Mouse (Mus musculus) adrenal gland, postnatal 25 days (tissue): ENCODE data around the gene Raver1. TPM values are rescaled to one million over a fixed set of nuclear protein-coding genes. Genes with fewer than 3 reads are reported as not detected.
"Not testable (repeated sequence)": the region's sequence is repeated elsewhere in the genome, so short reads cannot be mapped to it uniquely, and the experiment has no call there.

Source experiments
- DNase-seq: peaks from one replicate; pipeline ENCODE4 v3.0.0; 2021; ENCODE audit warnings: mixed read lengths
- total RNA-seq: library from RNA; stranded (reverse); gene quantifications from 2 replicates; pipeline ENCODE4 v1.2.3, GENCODE M21; 2021

Raver1 gene
- total RNA-seq, 1 experiment from 2014 or later: 60.0 TPM

GRCm38 (mm10) chr9:21105760-21106564, 14.2 kb upstream of the Raver1 start:
- no peak for DNase-seq

- DNase-seq: no peak
Observed at GRCm38 (mm10) chr9:21104814-21105213, 13.0 kb upstream of the Raver1 start.

- no peak for DNase-seq
Observed at GRCm38 (mm10) chr9:21102076-21102475, 10.3 kb upstream of the Raver1 start.

GRCm38 (mm10) chr9:21100447-21101161, 8.8 kb upstream of the Raver1 start:
- no peak for DNase-seq

GRCm38 (mm10) chr9:21097793-21098192, 6.0 kb upstream of the Raver1 start:
- DNase-seq: no peak

GRCm38 (mm10) chr9:21095958-21096357, 4.2 kb upstream of the Raver1 start:
- no peak for DNase-seq

- DNase-seq: no peak
Observed at GRCm38 (mm10) chr9:21093423-21093822, 1.6 kb upstream of the Raver1 start.

GRCm38 (mm10) chr9:21090972-21091706, 669 bp downstream of the Raver1 start:
- no peak for DNase-seq

GRCm38 (mm10) chr9:21090537-21090936, 1.3 kb downstream of the Raver1 start:
- no peak for DNase-seq

- DNase-seq: no peak
Observed at GRCm38 (mm10) chr9:21083324-21083723, 8.5 kb downstream of the Raver1 start.

- DNase-seq: no peak
Observed at GRCm38 (mm10) chr9:21081127-21081526, 10.7 kb downstream of the Raver1 start.

- no peak for DNase-seq
Observed at GRCm38 (mm10) chr9:21075625-21076024, 16.2 kb downstream of the Raver1 start.

GRCm38 (mm10) chr9:21074173-21074572, 17.6 kb downstream of the Raver1 start:
- DNase-seq: no peak

GRCm38 (mm10) chr9:21073044-21073840, 18.6 kb downstream of the Raver1 start, which contains the start of the genes Gm49373 and Fdx1l:
Gene Gm49373 (minus strand): TSS chr9:21073096.
Gene Fdx1l (minus strand): TSS chr9:21073614.
- DNase-seq: peak; percentile 88

GRCm38 (mm10) chr9:21072641-21073040, 19.2 kb downstream of the Raver1 start:
- DNase-seq: no peak

- no peak for DNase-seq
Observed at GRCm38 (mm10) chr9:21067006-21067684, 24.7 kb downstream of the Raver1 start, which contains the start of gene Zglp1. Gene Zglp1 (minus strand): TSS chr9:21067093.

GRCm38 (mm10) chr9:21062928-21063327, 28.9 kb downstream of the Raver1 start:
- DNase-seq: no peak

GRCm38 (mm10) chr9:21051578-21051977, 40.2 kb downstream of the Raver1 start:
- no peak for DNase-seq

GRCm38 (mm10) chr9:21045235-21045634, 46.6 kb downstream of the Raver1 start:
- DNase-seq: no peak

GRCm38 (mm10) chr9:21044785-21045184, 47.0 kb downstream of the Raver1 start:
- DNase-seq: not testable (repeated sequence)

- no peak for DNase-seq
Observed at GRCm38 (mm10) chr9:21043563-21043962, 48.2 kb downstream of the Raver1 start.
